Mouse (Mus musculus): ENCODE measurements around the gene Aanat. TPM values are rescaled to one million over a fixed set of nuclear protein-coding genes. Genes with fewer than 3 reads are reported as not detected.
A peak's percentile ranks its signal among the peaks of the same experiment; 100 is the strongest.

Gene Aanat
- polyA plus RNA-seq, 1 experiment from 2014 or later: not detected

DNA sequence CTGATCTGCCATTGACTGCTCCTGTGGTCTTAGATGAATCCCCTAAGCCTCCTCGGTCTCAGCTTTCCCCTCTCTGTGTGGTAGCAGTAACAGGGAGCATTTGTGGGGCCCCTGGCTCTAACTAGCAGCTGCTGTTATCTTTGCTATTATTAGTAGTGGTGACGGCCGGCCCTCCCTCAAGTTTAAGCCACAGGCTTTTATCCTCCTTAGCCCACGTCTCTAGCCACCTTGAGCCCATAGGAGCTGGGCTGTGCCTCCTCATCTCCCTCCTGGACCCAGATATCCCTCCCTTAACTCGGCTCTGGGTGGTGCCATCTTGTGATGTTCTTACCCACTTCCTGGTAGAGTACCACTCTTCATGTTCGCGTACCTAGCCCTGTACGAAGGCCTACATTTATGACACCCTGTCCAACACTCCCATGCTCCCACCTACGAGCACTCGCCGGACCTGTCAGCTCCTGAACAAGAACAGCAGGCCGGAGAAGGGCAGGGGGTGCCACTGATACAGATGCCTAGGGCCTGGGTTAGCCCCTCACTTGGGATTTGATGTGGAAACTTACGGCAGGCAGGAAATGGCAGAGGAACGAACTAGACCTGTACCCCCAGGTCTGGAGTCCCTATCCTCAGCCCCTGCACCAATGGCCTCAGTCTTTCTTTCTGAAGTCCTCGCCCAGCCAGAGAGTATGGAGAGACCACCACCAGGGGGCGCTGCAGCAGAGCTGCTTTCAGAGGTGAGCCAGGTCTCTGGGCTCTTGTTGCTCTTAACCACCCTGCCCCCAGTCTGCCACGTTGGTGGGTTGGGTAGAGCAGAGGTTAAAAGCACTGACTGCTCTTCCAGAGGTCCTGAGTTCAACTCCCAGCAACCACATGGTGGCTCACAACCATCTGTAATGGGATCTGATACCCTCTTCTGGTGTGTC is 39.1 kb downstream of the Aanat start:
- no peak overlapping the region for H3K9ac ChIP-seq (replicated peaks)
- 0 out of 2 replicates have a peak overlapping the region, but pooled peaks have one; percentile 41 for H3K27ac ChIP-seq (ENCODE audit: low read depth)

DNA sequence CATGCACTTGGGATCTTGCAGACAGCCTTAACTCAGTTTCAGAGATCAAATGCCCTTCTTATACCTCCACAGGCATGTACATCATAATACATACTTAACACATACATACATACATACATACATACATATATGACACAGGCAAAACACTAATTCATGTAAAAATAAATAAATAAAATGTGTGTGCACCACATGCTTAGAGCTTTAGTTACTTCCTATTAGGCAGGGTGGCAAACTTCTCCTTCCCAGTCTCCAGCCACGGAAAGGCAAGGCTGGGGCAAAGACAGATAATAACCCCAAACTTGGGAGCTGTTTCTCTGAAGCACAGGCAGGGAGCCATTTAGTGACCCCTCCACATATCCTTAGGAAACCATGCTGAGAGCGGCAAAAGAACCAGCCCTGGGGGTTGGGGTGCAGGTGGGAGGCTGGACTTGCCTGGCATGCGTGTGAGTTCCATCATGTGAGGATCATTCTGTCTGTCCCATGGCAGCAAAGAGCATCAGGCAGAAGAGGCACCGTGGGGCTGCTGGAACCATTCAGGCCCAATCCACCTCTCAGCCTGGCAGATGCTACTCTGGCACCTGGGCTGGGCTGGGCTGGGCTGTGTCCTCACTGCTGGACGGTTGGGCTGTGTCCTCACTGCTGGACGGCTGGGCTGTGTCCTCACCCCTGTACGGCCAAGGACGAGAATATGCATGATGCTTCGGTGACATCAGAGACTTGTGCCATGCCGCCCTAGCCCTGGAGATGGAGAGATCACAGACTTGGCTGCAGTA is 40.3 kb downstream of the Aanat start, which contains the start of gene Rhbdf2:
TSS of gene Rhbdf2 (minus strand) at position 721 of the 773 bp plus-strand sequence.
- no peak for DNase-seq
- Histone ChIP-seq H3K27ac (ENCODE audit: low read depth) (no peak within 1 kb of the TSS), H3K4me3 (ENCODE audit: low read depth, low read length) (no peak within 1 kb of the TSS), H3K4me2 (ENCODE audit: low read depth, low read length) (no peak within 1 kb of the TSS), H3K36me3 (replicated peaks; ENCODE audit: insufficient read depth, low read length) (no peaks in the 10 kb centered on the region), H3K27me3 (ENCODE audit: insufficient read depth, low read length) (no peaks in the 10 kb centered on the region), H3K9me3 (ENCODE audit: low read length) (no peaks in the 10 kb centered on the region), H3K4me1 (ENCODE audit: insufficient read depth) (peaks cover 35% of the 10 kb centered on the region), H3K9ac (replicated peaks) (no peak within 1 kb of the TSS)
- ATAC-seq: no peak
- WGBS (ENCODE audit: insufficient replicate concordance): 68% methylated on average over 10 of the region's 10 CpGs
- TF ChIP-seq CTCF (IDR thresholded peaks at IDR 0.05; ENCODE audit: low read depth) (no peak), EP300 (IDR thresholded peaks at IDR 0.05; ENCODE audit: low read depth) (no peak)

More for the DNA sequence above, 39.1 kb downstream of the Aanat start:
- no peak overlapping the region for H3K4me3 ChIP-seq (ENCODE audit: low read depth, low read length)
- no peak for ATAC-seq
- peak; percentile 85 for DNase-seq
- H3K4me2 ChIP-seq (ENCODE audit: low read depth, low read length): no peak overlapping the region
- H3K36me3 ChIP-seq (replicated peaks; ENCODE audit: insufficient read depth, low read length): no peaks in the 10 kb centered on the region
- TF ChIP-seq EP300 (IDR thresholded peaks at IDR 0.05; ENCODE audit: low read depth) (no peak), CTCF (IDR thresholded peaks at IDR 0.05; ENCODE audit: low read depth) (peak; percentile 88)
- peaks cover 43% of the 10 kb centered on the region for H3K4me1 ChIP-seq (ENCODE audit: insufficient read depth)
- 63% methylated on average over 17 of the region's 17 CpGs for WGBS (ENCODE audit: insufficient replicate concordance)
- no peaks in the 10 kb centered on the region for H3K9me3 ChIP-seq (ENCODE audit: low read length)
- no peaks in the 10 kb centered on the region for H3K27me3 ChIP-seq (ENCODE audit: insufficient read depth, low read length)

- ATAC-seq (no peak), DNase-seq (peak; percentile 68)
- WGBS (ENCODE audit: insufficient replicate concordance): 32% methylated on average over 10 of the region's 10 CpGs
- no peaks in the 10 kb centered on the region for H3K36me3 ChIP-seq (replicated peaks; ENCODE audit: insufficient read depth, low read length)
- no peak overlapping the region for H3K9ac ChIP-seq (replicated peaks)
- TF ChIP-seq CTCF (IDR thresholded peaks at IDR 0.05; ENCODE audit: low read depth): peak; percentile 62
- no peak for TF ChIP-seq EP300 (IDR thresholded peaks at IDR 0.05; ENCODE audit: low read depth)
- peaks cover 26% of the 10 kb centered on the region for H3K4me1 ChIP-seq (ENCODE audit: insufficient read depth)
- H3K27ac ChIP-seq (ENCODE audit: low read depth): no peak overlapping the region
- H3K9me3 ChIP-seq (ENCODE audit: low read length): no peaks in the 10 kb centered on the region
- no peaks in the 10 kb centered on the region for H3K27me3 ChIP-seq (ENCODE audit: insufficient read depth, low read length)
- no peak overlapping the region for H3K4me3 ChIP-seq (ENCODE audit: low read depth, low read length)
- no peak overlapping the region for H3K4me2 ChIP-seq (ENCODE audit: low read depth, low read length)
These were observed 41.1 kb downstream of the Aanat start for GRCm38 (mm10) chr11:116627072-116628020.

GRCm38 (mm10) chr11:116628712-116629111 is 42.5 kb downstream of the Aanat start:
- no peaks in the 10 kb centered on the region for H3K36me3 ChIP-seq (replicated peaks; ENCODE audit: insufficient read depth, low read length)
- peak; percentile 21; the same call in 1 of the 2 replicates for ATAC-seq

DNA sequence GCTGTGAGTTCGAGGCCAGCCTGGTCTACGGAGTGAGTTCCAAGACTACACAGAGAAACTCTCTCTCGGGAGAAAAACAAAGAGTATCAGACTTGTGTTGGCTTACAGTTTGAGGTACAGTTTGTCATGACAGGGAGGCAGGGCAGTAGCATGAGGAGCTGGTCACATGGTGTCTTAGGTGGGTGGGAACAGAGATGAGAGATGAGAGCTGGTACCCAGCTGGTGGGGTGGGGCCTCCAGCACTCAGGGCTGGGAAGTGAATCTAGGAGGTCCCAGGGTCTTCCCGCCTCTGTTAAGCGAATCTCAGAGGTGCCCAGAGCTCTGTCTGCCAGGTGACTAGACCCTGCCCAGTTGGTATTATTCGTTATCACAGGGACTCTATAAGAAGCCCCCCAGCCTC is 43.2 kb downstream of the Aanat start:
- TF ChIP-seq EP300 (IDR thresholded peaks at IDR 0.05; ENCODE audit: low read depth): no peak
- no peak for TF ChIP-seq CTCF (IDR thresholded peaks at IDR 0.05; ENCODE audit: low read depth)
- Histone ChIP-seq H3K9me3 (ENCODE audit: low read length) (no peaks in the 10 kb centered on the region), H3K4me1 (ENCODE audit: insufficient read depth) (peaks cover 15% of the 10 kb centered on the region)

More at GRCm38 (mm10) chr11:116628712-116629111, 42.5 kb downstream of the Aanat start:
- H3K4me1 ChIP-seq (ENCODE audit: insufficient read depth): peaks cover 17% of the 10 kb centered on the region
- 60% methylated on average over 9 of the region's 9 CpGs for WGBS (ENCODE audit: insufficient replicate concordance)
- peak; percentile 90 for DNase-seq
- H3K27ac ChIP-seq (ENCODE audit: low read depth): no peak overlapping the region
- H3K4me2 ChIP-seq (ENCODE audit: low read depth, low read length): no peak overlapping the region
- no peaks in the 10 kb centered on the region for H3K27me3 ChIP-seq (ENCODE audit: insufficient read depth, low read length)
- H3K4me3 ChIP-seq (ENCODE audit: low read depth, low read length): no peak overlapping the region
- TF ChIP-seq EP300 (IDR thresholded peaks at IDR 0.05; ENCODE audit: low read depth) (no peak), CTCF (IDR thresholded peaks at IDR 0.05; ENCODE audit: low read depth) (peak; percentile 99)
- H3K9ac ChIP-seq (replicated peaks): no peak overlapping the region
- no peaks in the 10 kb centered on the region for H3K9me3 ChIP-seq (ENCODE audit: low read length)

More for the DNA sequence above, 43.2 kb downstream of the Aanat start:
- Histone ChIP-seq H3K4me3 (ENCODE audit: low read depth, low read length) (no peak overlapping the region), H3K36me3 (replicated peaks; ENCODE audit: insufficient read depth, low read length) (no peaks in the 10 kb centered on the region), H3K27ac (ENCODE audit: low read depth) (no peak overlapping the region), H3K9ac (replicated peaks) (no peak overlapping the region), H3K4me2 (ENCODE audit: low read depth, low read length) (no peak overlapping the region), H3K27me3 (ENCODE audit: insufficient read depth, low read length) (no peaks in the 10 kb centered on the region)
- DNase-seq: no peak
- ATAC-seq: no peak
- 79% methylated on average over 6 of the region's 6 CpGs for WGBS (ENCODE audit: insufficient replicate concordance)

Data from liver, postnatal 0 days (tissue).